Mouse (Mus musculus) inflammation-experienced regulatory T-cells, adult 6 months (primary cell): ENCODE measurements around the gene Lin7a. TPM values are rescaled to one million over a fixed set of nuclear protein-coding genes. Genes with fewer than 3 reads are reported as not detected.

ENCODE experiments used
- ATAC-seq: one replicate; pipeline ENCODE4 v1.8.0; 2017
- polyA plus RNA-seq, 3 experiments: library from polyadenylated mRNA; unstranded; fragments of 100-300 nt; shearing (Covaris generic); gene quantifications; one replicate each; pipeline ENCODE4 v1.2.1; 2017

The Lin7a gene
- polyA plus RNA-seq, 3 experiments from 2014 or later: 0.13 TPM; not detected in 2

GRCm38 (mm10) chr10:107323865-107324264 is 52.4 kb downstream of the Lin7a start:
- ATAC-seq: no peak

- no peak for ATAC-seq
Measured at GRCm38 (mm10) chr10:107325558-107325957, 54.1 kb downstream of the Lin7a start.

- ATAC-seq: no peak
Measured at GRCm38 (mm10) chr10:107339524-107339923, 68.0 kb downstream of the Lin7a start.

- ATAC-seq: no peak
Measured at GRCm38 (mm10) chr10:107341151-107341550, 69.7 kb downstream of the Lin7a start.

- no peak for ATAC-seq
Measured at GRCm38 (mm10) chr10:107344200-107344599, 72.7 kb downstream of the Lin7a start.

- ATAC-seq: no peak
Measured at GRCm38 (mm10) chr10:107347842-107348241, 76.4 kb downstream of the Lin7a start.

GRCm38 (mm10) chr10:107351696-107352485 is 80.4 kb downstream of the Lin7a start:
- no peak for ATAC-seq

GRCm38 (mm10) chr10:107353483-107353882 is 82.0 kb downstream of the Lin7a start:
- no peak for ATAC-seq

- no peak for ATAC-seq
Measured at GRCm38 (mm10) chr10:107358443-107359040, 87.1 kb downstream of the Lin7a start.

GRCm38 (mm10) chr10:107359296-107359695 is 87.8 kb downstream of the Lin7a start:
- ATAC-seq: no peak

- no peak for ATAC-seq
Measured at GRCm38 (mm10) chr10:107361546-107361945, 90.1 kb downstream of the Lin7a start.

GRCm38 (mm10) chr10:107362026-107362425 is 90.5 kb downstream of the Lin7a start:
- ATAC-seq: no peak

- no peak for ATAC-seq
Measured at GRCm38 (mm10) chr10:107363049-107363816, 91.7 kb downstream of the Lin7a start.

GRCm38 (mm10) chr10:107377218-107377617 is 105.7 kb downstream of the Lin7a start:
- no peak for ATAC-seq

GRCm38 (mm10) chr10:107381143-107381746 is 109.8 kb downstream of the Lin7a start:
- ATAC-seq: no peak

GRCm38 (mm10) chr10:107383825-107384224 is 112.3 kb downstream of the Lin7a start:
- ATAC-seq: no peak

GRCm38 (mm10) chr10:107389505-107389904 is 118.0 kb downstream of the Lin7a start:
- no peak for ATAC-seq

GRCm38 (mm10) chr10:107405347-107405746 is 133.9 kb downstream of the Lin7a start:
- ATAC-seq: no peak

GRCm38 (mm10) chr10:107418306-107418705 is 146.8 kb downstream of the Lin7a start:
- no peak for ATAC-seq

- no peak for ATAC-seq
Measured at GRCm38 (mm10) chr10:107436967-107437366, 165.5 kb downstream of the Lin7a start.

GRCm38 (mm10) chr10:107442781-107443180 is 171.3 kb downstream of the Lin7a start:
- ATAC-seq: no peak

GRCm38 (mm10) chr10:107449496-107450330 is 178.2 kb downstream of the Lin7a start:
- no peak for ATAC-seq
